Mouse (Mus musculus) erythroblast, embryonic 14.5 days (primary cell): ENCODE results near the gene Ncoa7.

Source experiments
- GATA1 ChIP-seq: IDR thresholded peaks from 2 replicates; pipeline ENCODE4 v1.6.1; 2012; ENCODE audit warnings: low read length, inconsistent platforms, mixed read lengths
- TAL1 ChIP-seq: IDR thresholded peaks from 3 replicates; pipeline ENCODE4 v1.6.1; 2012; ENCODE audit warnings: low read length, inconsistent platforms, mixed read lengths

DNA sequence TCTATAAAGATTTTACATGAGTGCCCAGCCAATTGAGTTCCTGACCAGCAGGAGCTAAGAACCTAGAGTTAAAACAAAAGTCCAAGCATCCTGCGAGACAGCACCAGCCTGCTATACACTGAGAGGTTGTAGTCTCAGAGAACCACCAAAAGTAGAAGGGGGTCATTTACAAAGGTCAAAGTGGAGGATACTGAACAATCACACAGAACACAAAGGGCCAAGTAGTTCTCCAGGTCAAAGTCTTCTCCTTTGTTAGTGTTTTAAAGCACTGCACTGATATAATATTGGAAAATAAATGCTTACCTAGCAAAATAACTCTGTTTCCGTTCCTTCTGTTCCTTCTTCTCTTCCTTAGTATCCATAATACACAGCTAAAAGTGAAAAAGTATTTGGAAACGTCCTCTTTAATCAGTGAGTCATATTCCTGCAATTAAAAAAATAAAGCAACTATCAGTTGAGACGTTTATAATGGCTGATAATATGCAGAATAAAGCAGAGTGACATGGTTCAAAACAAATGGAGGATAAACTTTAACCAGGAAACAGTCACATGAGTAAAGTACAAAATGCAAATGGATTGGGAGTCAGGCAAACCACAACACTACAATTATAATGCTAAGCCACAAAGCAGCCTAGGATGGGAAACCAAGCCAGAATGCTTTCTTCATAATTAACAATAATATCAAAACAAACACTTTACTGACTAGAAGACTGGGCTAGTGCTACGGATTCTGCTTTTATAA, 31.5 kb downstream of the Ncoa7 start:
- TF ChIP-seq TAL1 (no peak), GATA1 (no peak)
